Mouse (Mus musculus) heart, adult 9 months (tissue): ENCODE measurements around the gene Tiam2.
A peak's percentile ranks its signal among the peaks of the same experiment; 100 is the strongest.

Source experiments
- DNase-seq, 2 experiments: peaks; one replicate each; pipeline ENCODE4 v3.0.0; 2022; ENCODE audit warnings: low spot score in 2 of 2

The Tiam2 gene

GRCm38 (mm10) chr17:3498086-3498485 lies 171.7 kb downstream of the Tiam2 start:
- DNase-seq, result no peak

GRCm38 (mm10) chr17:3498580-3498979 lies 172.2 kb downstream of the Tiam2 start:
- no peak for DNase-seq

- no peak for DNase-seq
Observed at GRCm38 (mm10) chr17:3499468-3499867, 173.1 kb downstream of the Tiam2 start.

GRCm38 (mm10) chr17:3500076-3500475 lies 173.7 kb downstream of the Tiam2 start:
- no peak for DNase-seq

- DNase-seq, result no peak
Observed at GRCm38 (mm10) chr17:3500936-3501335, 174.6 kb downstream of the Tiam2 start.

- no peak for DNase-seq
Observed at GRCm38 (mm10) chr17:3505711-3506110, 179.3 kb downstream of the Tiam2 start.

- DNase-seq, result no peak
Observed at GRCm38 (mm10) chr17:3506508-3506907, 180.1 kb downstream of the Tiam2 start.

GRCm38 (mm10) chr17:3509841-3510240 lies 183.5 kb downstream of the Tiam2 start:
- DNase-seq, result peak; percentile 7 to 26

- DNase-seq, result no peak
Observed at GRCm38 (mm10) chr17:3514316-3514715, 187.9 kb downstream of the Tiam2 start.

GRCm38 (mm10) chr17:3515851-3516250 lies 189.5 kb downstream of the Tiam2 start:
- no peak for DNase-seq

GRCm38 (mm10) chr17:3516406-3516805 lies 190.0 kb downstream of the Tiam2 start:
- DNase-seq, result no peak

GRCm38 (mm10) chr17:3520344-3520743 lies 194.0 kb downstream of the Tiam2 start:
- DNase-seq, result no peak

- no peak for DNase-seq
Observed at GRCm38 (mm10) chr17:3527841-3528471, 201.6 kb downstream of the Tiam2 start.

GRCm38 (mm10) chr17:3529523-3529922 lies 203.2 kb downstream of the Tiam2 start:
- DNase-seq, result no peak

GRCm38 (mm10) chr17:3530549-3530948 lies 204.2 kb downstream of the Tiam2 start:
- no peak for DNase-seq

- no peak for DNase-seq
Observed at GRCm38 (mm10) chr17:3531641-3532040, 205.3 kb downstream of the Tiam2 start.

GRCm38 (mm10) chr17:3532254-3532653 lies 205.9 kb downstream of the Tiam2 start, which contains the start of gene Cldn20:
Gene Cldn20, plus strand, starts transcription at chr17:3532554.
- DNase-seq, result no peak

GRCm38 (mm10) chr17:3533425-3533824 lies 207.1 kb downstream of the Tiam2 start:
- no peak for DNase-seq

GRCm38 (mm10) chr17:3540304-3540703 lies 213.9 kb downstream of the Tiam2 start:
- DNase-seq, result no peak

GRCm38 (mm10) chr17:3541033-3541432 lies 214.7 kb downstream of the Tiam2 start:
- no peak for DNase-seq

- no peak for DNase-seq
Observed at GRCm38 (mm10) chr17:3547725-3548124, 221.4 kb downstream of the Tiam2 start.

- DNase-seq, result no peak
Observed at GRCm38 (mm10) chr17:3556251-3556650, 229.9 kb downstream of the Tiam2 start.

- peak; percentile 98 to 99 for DNase-seq
Observed at GRCm38 (mm10) chr17:3557331-3558311, 231.2 kb downstream of the Tiam2 start, which contains the start of gene Tfb1m. Gene Tfb1m, minus strand, starts transcription at chr17:3557781.
